Mouse (Mus musculus) kidney, postnatal 4 days (tissue): ENCODE measurements at regions not wholly inside any gene's neighbourhood (a gene's known extent, or its start where the extent isn't known, plus 50 kb on each side); places are given as distances from the start of the nearest gene placed in this dataset.
A peak's percentile ranks its signal among the peaks of the same experiment; 100 is the strongest.
"Not testable (repeated sequence)": the region's sequence is repeated elsewhere in the genome, so short reads cannot be mapped to it uniquely, and the experiment has no call there.

Experiments
- DNase-seq, 2 experiments: peaks; one replicate each; pipeline ENCODE4 v3.0.0; 2021; ENCODE audit warnings: mixed read lengths in 2 of 2

GRCm38 (mm10) chr17:6371846-6372245, 54.5 kb upstream of the Dynlt1a start:
- DNase-seq: not testable (repeated sequence)

- peak in 1 of 2 experiments; percentile 2 for DNase-seq
Measured at GRCm38 (mm10) chr17:6378374-6378773, 51.5 kb upstream of the Dynlt1b start.
